Mouse (Mus musculus) MEL (cell line): ENCODE measurements around the gene 1700025G04Rik. TPM values are rescaled to one million over a fixed set of nuclear protein-coding genes. Genes with fewer than 3 reads are reported as not detected.

Experiments
- DNase-seq: peaks from one replicate; pipeline ENCODE4 v3.0.0; 2011; ENCODE audit warnings: low read depth, low spot score
- H3K27ac ChIP-seq: 2 replicates; pipeline ENCODE4 v1.5.1; 2012; ENCODE audit warnings: low read depth, mild to moderate bottlenecking, control low read depth, low read length, moderate library complexity; ENCODE audit not compliant: control insufficient read depth
- H3K27me3 ChIP-seq, 2 experiments: fragments of 150-350 bp in 1 of 2; sonication (generic) in 1 of 2; 2 replicates each; pipeline ENCODE4 v1.6.1; 2012; ENCODE audit warnings: low read length in 2 of 2, mild to moderate bottlenecking in 2 of 2, improper control_type of control experiment in 1 of 2, moderate library complexity in 1 of 2; ENCODE audit not compliant: insufficient read depth in 2 of 2, control insufficient read depth in 1 of 2
- H3K36me3 ChIP-seq, 2 experiments: 2 replicates each; pipeline ENCODE4 v1.6.1; 2012 to 2014; ENCODE audit warnings: low read length in 2 of 2, improper control_type of control experiment in 1 of 2, inconsistent platforms in 1 of 2, mild to moderate bottlenecking in 1 of 2; ENCODE audit not compliant: insufficient read depth in 2 of 2, control insufficient read depth in 1 of 2
- H3K4me1 ChIP-seq, 2 experiments: fragments of 150-350 bp in 1 of 2; sonication (generic) in 1 of 2; 2 replicates each; pipeline ENCODE4 v1.6.1; 2012; ENCODE audit warnings: low read length in 2 of 2, improper control_type of control experiment in 1 of 2, mild to moderate bottlenecking in 1 of 2; ENCODE audit not compliant: insufficient read depth in 2 of 2, control insufficient read depth in 1 of 2
- H3K4me3 ChIP-seq, 2 experiments: fragments of 150-350 bp in 1 of 2; sonication (generic) in 1 of 2; 2 replicates each; pipeline ENCODE4 v1.5.1; 2012; ENCODE audit warnings: low read depth in 2 of 2, low read length in 2 of 2, mild to moderate bottlenecking in 2 of 2, moderate library complexity in 2 of 2, control low read depth in 1 of 2, improper control_type of control experiment in 1 of 2; ENCODE audit not compliant: control insufficient read depth in 1 of 2, insufficient read depth in 1 of 2
- H3K79me2 ChIP-seq: 2 replicates; pipeline ENCODE4 v1.6.1; 2012; ENCODE audit warnings: mild to moderate bottlenecking, low read length, moderate library complexity; ENCODE audit not compliant: control insufficient read depth, poor library complexity, insufficient read depth
- H3K9ac ChIP-seq: 2 replicates; pipeline ENCODE4 v1.6.1; 2012; ENCODE audit warnings: low read depth, mild to moderate bottlenecking, control low read depth, low read length, moderate library complexity; ENCODE audit not compliant: control insufficient read depth, poor library complexity, severe bottlenecking
- H3K9me3 ChIP-seq: fragments of 150-350 bp; sonication (generic); replicated peaks from 2 replicates; pipeline ENCODE4 v1.6.1; 2012; ENCODE audit warnings: mild to moderate bottlenecking, low read length, improper control_type of control experiment, moderate library complexity; ENCODE audit not compliant: insufficient read depth
- CTCF ChIP-seq, 3 experiments: IDR thresholded peaks in 2 of 3; conservative IDR thresholded peaks in 1 of 3; 2 replicates each; pipeline ENCODE4 v1.5.1; 2011 to 2012; ENCODE audit warnings: low read length in 3 of 3, low read depth in 2 of 3, mild to moderate bottlenecking in 2 of 3, improper control_type of control experiment in 1 of 3, inconsistent platforms in 1 of 3, mixed read lengths in 1 of 3, moderate library complexity in 1 of 3; ENCODE audit not compliant: control insufficient read depth in 1 of 3, insufficient read depth in 1 of 3, poor library complexity in 1 of 3, severe bottlenecking in 1 of 3
- ELF1 ChIP-seq: IDR thresholded peaks from 2 replicates; pipeline ENCODE4 v1.6.1; 2014; ENCODE audit warnings: low read depth, mild to moderate bottlenecking, inconsistent platforms, low read length, improper control_type of control experiment, moderate library complexity
- EP300 ChIP-seq, 2 experiments: IDR thresholded peaks; 2 replicates each; pipeline ENCODE4 v1.6.1; 2011; ENCODE audit warnings: improper control_type of control experiment in 2 of 2, low read length in 2 of 2, low read depth in 1 of 2, mild to moderate bottlenecking in 1 of 2
- GABPA ChIP-seq: IDR thresholded peaks from 2 replicates; pipeline ENCODE4 v1.6.1; 2012; ENCODE audit warnings: low read depth, mild to moderate bottlenecking, inconsistent platforms, low read length, improper control_type of control experiment, moderate library complexity
- GATA1 ChIP-seq: IDR thresholded peaks from 2 replicates; pipeline ENCODE4 v1.6.1; 2011; ENCODE audit warnings: low read depth, low read length, improper control_type of control experiment
- JUND ChIP-seq: IDR thresholded peaks from 2 replicates; pipeline ENCODE4 v1.6.1; 2011; ENCODE audit warnings: low read depth, mild to moderate bottlenecking, improper control_type of control experiment, low read length
- KAT2A ChIP-seq: conservative IDR thresholded peaks from 2 replicates; pipeline ENCODE4 v1.6.1; 2012; ENCODE audit warnings: low read depth, low read length, improper control_type of control experiment, inconsistent platforms
- MAX ChIP-seq: IDR thresholded peaks from 2 replicates; pipeline ENCODE4 v1.6.1; 2011; ENCODE audit warnings: low read length, improper control_type of control experiment
- MYB ChIP-seq: IDR thresholded peaks from 2 replicates; pipeline ENCODE4 v1.6.1; 2011; ENCODE audit warnings: mild to moderate bottlenecking, low read depth, low read length, improper control_type of control experiment
- POLR2A ChIP-seq, 2 experiments: IDR thresholded peaks; 2 replicates each; pipeline ENCODE4 v1.6.1; 2011 to 2012; ENCODE audit warnings: low read length in 2 of 2, mild to moderate bottlenecking in 2 of 2, control low read depth in 1 of 2, improper control_type of control experiment in 1 of 2, low read depth in 1 of 2, moderate library complexity in 1 of 2; ENCODE audit not compliant: control insufficient read depth in 1 of 2, insufficient read depth in 1 of 2, poor library complexity in 1 of 2
- RAD21 ChIP-seq: IDR thresholded peaks from 2 replicates; pipeline ENCODE4 v1.6.1; 2011; ENCODE audit warnings: mild to moderate bottlenecking, low read depth, low read length, improper control_type of control experiment
- SIN3A ChIP-seq: IDR thresholded peaks from 2 replicates; pipeline ENCODE4 v1.6.1; 2012; ENCODE audit warnings: low read length, improper control_type of control experiment, inconsistent platforms
- SMC3 ChIP-seq: IDR thresholded peaks from 2 replicates; pipeline ENCODE4 v1.6.1; 2011; ENCODE audit warnings: low read depth, low read length, improper control_type of control experiment
- TAL1 ChIP-seq: IDR thresholded peaks from 2 replicates; pipeline ENCODE4 v1.6.1; 2012; ENCODE audit warnings: mild to moderate bottlenecking, inconsistent platforms, low read length, moderate library complexity, mixed read lengths
- USF1 ChIP-seq: IDR thresholded peaks from 2 replicates; pipeline ENCODE4 v1.6.1; 2014; ENCODE audit warnings: low read depth, mild to moderate bottlenecking, inconsistent platforms, low read length, improper control_type of control experiment, moderate library complexity
- ZC3H11A ChIP-seq: IDR thresholded peaks from 2 replicates; pipeline ENCODE4 v1.6.1; 2012; ENCODE audit warnings: low read depth, mild to moderate bottlenecking, inconsistent platforms, low read length, improper control_type of control experiment
- ZMIZ1 ChIP-seq: IDR thresholded peaks from 2 replicates; pipeline ENCODE4 v1.6.1; 2012; ENCODE audit warnings: low read depth, mild to moderate bottlenecking, inconsistent platforms, low read length, improper control_type of control experiment, moderate library complexity
- ZNF384 ChIP-seq: IDR thresholded peaks from 2 replicates; pipeline ENCODE4 v1.6.1; 2012; ENCODE audit warnings: low read depth, mild to moderate bottlenecking, inconsistent platforms, low read length, improper control_type of control experiment
- polyA plus RNA-seq, 2 experiments: library from polyadenylated mRNA; stranded (reverse) in 1 of 2; unstranded in 1 of 2; fragments of >175 nt in 1 of 2; fragments of >200 nt in 1 of 2; gene quantifications; 2 replicates each; pipeline versions ENCODE4 v1.2.1 to v1.2.4; 2012; ENCODE audit warnings: low replicate concordance in 2 of 2, low read depth in 1 of 2; ENCODE audit not compliant: insufficient read length in 2 of 2, insufficient read depth in 1 of 2, missing spikeins in 1 of 2
- total RNA-seq: library from RNA; depleted of rRNA; stranded (reverse); fragments of 300-350 nt; gene quantifications from 2 replicates; pipeline ENCODE4 v1.2.3, GENCODE M21; 2012

The 1700025G04Rik gene
- total and polyA plus RNA-seq, 3 experiments, result 0.04 to 0.91 TPM; not detected in 1

DNA sequence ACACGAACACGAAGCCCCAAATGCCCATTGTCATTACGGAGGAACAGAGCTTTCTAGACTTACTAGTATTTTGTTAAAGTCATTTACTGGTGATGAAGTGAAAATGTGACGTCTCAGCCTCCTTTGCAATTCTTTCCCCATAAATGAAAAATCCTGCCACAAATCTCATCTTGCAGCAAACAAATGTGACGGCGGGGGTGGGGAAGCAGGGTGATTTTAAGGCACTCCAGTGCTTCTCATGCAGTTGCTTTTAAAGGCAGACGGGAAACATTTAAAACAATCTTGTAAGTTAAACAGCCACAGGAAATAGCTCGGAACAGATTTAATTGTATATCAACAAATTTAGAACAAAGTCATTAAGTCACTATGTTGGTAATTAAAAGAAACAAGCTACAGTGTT, 163.1 kb downstream of the 1700025G04Rik start:
- Histone ChIP-seq H3K79me2 (no peaks in the 10 kb centered on the region), H3K36me3 (no peaks in the 10 kb centered on the region), H3K27me3 (peaks cover 1 to 2% of the 10 kb centered on the region in 2 experiments; a peak in 3 of 4 replicates), H3K4me3 (no peak overlapping the region), H3K27ac (no peak overlapping the region), H3K9ac (no peak overlapping the region), H3K4me1 (no peaks in the 10 kb centered on the region), H3K9me3 (no peaks in the 10 kb centered on the region)
- TF ChIP-seq ELF1, result no peak
- no peak for TF ChIP-seq USF1
- no peak for TF ChIP-seq TAL1
- no peak for TF ChIP-seq CTCF (IDR thresholded peaks at IDR 0.05 in 2 of 3, conservative IDR thresholded peaks at IDR 0.05 in 1 of 3; ENCODE audit: control insufficient read depth in 1 of 3, insufficient read depth in 1 of 3, low read depth in 2 of 3, low read length in 3 of 3, poor library complexity in 1 of 3, severe bottlenecking in 1 of 3)
- no peak for DNase-seq

GRCm38 (mm10) chr1:151926141-151926540, 163.8 kb downstream of the 1700025G04Rik start:
- DNase-seq, result no peak
- no peak overlapping the region for H3K27ac ChIP-seq
- H3K27me3 ChIP-seq, result peaks cover 1 to 2% of the 10 kb centered on the region in 2 experiments; a peak in 3 of 4 replicates
- no peaks in the 10 kb centered on the region for H3K36me3 ChIP-seq
- H3K79me2 ChIP-seq, result no peaks in the 10 kb centered on the region
- TF ChIP-seq RAD21 (peak; percentile 4), SIN3A (no peak), ZC3H11A (no peak), KAT2A (no peak), SMC3 (0 out of 2 replicates have a peak, but pooled peaks have one; percentile 16), GATA1 (no peak), POLR2A (IDR thresholded peaks at IDR 0.05; ENCODE audit: control insufficient read depth in 1 of 2, insufficient read depth in 1 of 2, low read depth in 1 of 2, low read length in 2 of 2, poor library complexity in 1 of 2) (no peak)
- TF ChIP-seq, all 39 proteins: peak for 2
- no peak overlapping the region for H3K4me3 ChIP-seq
- H3K4me1 ChIP-seq, result no peaks in the 10 kb centered on the region
- no peaks in the 10 kb centered on the region for H3K9me3 ChIP-seq
- H3K9ac ChIP-seq, result no peak overlapping the region

DNA sequence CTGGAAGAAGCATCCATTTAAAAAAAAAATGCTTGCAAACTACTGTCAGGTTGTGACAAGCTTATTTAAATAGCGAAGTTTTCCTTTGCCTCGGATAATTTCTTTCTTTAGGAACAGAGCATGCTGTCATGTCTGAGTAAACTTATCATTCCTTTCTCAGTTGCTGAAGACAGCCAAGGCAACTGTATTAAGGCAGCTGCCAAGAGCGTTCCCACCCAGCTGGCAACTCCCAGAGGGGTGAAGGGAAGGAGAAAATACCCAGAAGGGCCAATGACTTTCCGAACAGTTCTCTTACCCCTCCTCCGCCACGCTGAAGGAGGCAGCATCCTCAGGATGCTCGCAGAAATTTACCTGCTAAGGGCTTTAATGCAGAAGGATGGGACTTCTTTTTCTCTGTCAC, 164.2 kb downstream of the 1700025G04Rik start:
- Histone ChIP-seq H3K79me2 (no peaks in the 10 kb centered on the region), H3K27me3 (peaks cover 1 to 2% of the 10 kb centered on the region in 2 experiments; a peak in 3 of 4 replicates), H3K36me3 (no peaks in the 10 kb centered on the region), H3K4me3 (no peak overlapping the region), H3K27ac (no peak overlapping the region), H3K9ac (no peak overlapping the region), H3K9me3 (no peaks in the 10 kb centered on the region), H3K4me1 (no peaks in the 10 kb centered on the region)
- no peak for TF ChIP-seq ZNF384
- TF ChIP-seq KAT2A, result no peak
- TF ChIP-seq MAX, result no peak
- TF ChIP-seq POLR2A (IDR thresholded peaks at IDR 0.05; ENCODE audit: control insufficient read depth in 1 of 2, insufficient read depth in 1 of 2, low read depth in 1 of 2, low read length in 2 of 2, poor library complexity in 1 of 2), result no peak
- no peak for TF ChIP-seq TAL1
- no peak for TF ChIP-seq MYB
- no peak for TF ChIP-seq EP300 (IDR thresholded peaks at IDR 0.05; ENCODE audit: low read depth in 1 of 2, low read length in 2 of 2)
- no peak for TF ChIP-seq GABPA
- TF ChIP-seq JUND, result no peak
- TF ChIP-seq ZMIZ1, result no peak
- no peak for DNase-seq
